Comparison of ENCODE assay signal across 21 mouse cellular contexts in the genomic region with DNA sequence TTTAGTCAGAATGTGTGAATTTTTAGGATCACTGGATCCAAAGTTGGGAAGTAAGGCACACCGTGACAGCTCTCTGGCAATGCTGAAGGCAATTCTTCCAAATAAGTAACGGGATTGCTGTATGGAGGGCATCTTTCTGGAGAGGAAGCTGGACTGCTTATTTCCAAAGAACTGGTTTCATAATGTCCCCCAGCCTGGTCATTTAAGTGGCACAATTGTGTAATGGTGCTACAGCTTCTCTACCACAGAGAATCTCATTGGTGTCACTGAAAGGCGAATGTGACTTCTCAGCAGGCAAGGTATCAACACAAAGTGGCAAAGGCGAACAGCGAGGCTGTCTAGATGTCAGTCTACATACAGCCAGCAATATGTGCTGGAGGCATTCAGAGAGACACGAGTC.
DNase-seq lines count a peak whose midpoint lies in the region; ATAC-seq lines count a peak whose summit lies in the region.
"Had no signal": no experiment of that assay in that cellular context is flagged by ENCODE, and none has a peak within 500 bp of the region (broad histone marks: within the 10 kb centered on the region; RNA-seq: fewer than 3 reads in every experiment).

No protein-coding gene starts in this region.

- H3K4me3 ChIP-seq in macrophage (ENCODE audit: inconsistent target): no peak overlapping the region
- H3K4me3 ChIP-seq in liver, embryonic 11.5 days (ENCODE audit: low read depth, low read length): no peak overlapping the region
- H3K4me3 ChIP-seq: embryonic facial prominence, embryonic 12.5 days; heart, embryonic 13.5 days; hindbrain, embryonic 12.5 days had no signal

- H3K4me2 ChIP-seq in liver, embryonic 11.5 days: no peak overlapping the region
- H3K4me2 ChIP-seq: embryonic facial prominence, embryonic 12.5 days; heart, embryonic 13.5 days; hindbrain, embryonic 12.5 days had no signal

- WGBS in macrophage (ENCODE audit: missing documents): 39% methylated on average over 6 of the region's 6 CpGs
- 81% methylated on average over 6 of the region's 6 CpGs for WGBS in liver, embryonic 11.5 days

- ATAC-seq in monocyte, adult 5-6 weeks (replicated peaks; ENCODE audit: insufficient number of reproducible peaks, low FRiP score, low TSS enrichment, poor library complexity, severe bottlenecking): peak; percentile 59; the same call in 1 of the 2 replicates
- ATAC-seq in liver, embryonic 11.5 days (replicated peaks; ENCODE audit: low FRiP score): no peak
- ATAC-seq: forebrain, embryonic 16.5 days; hindbrain, embryonic 16.5 days; inflammation-experienced regulatory T-cells, adult 6 months had no signal

- H3K27ac ChIP-seq in macrophage: peak overlapping the region; percentile 31
- no peak overlapping the region for H3K27ac ChIP-seq in liver, embryonic 11.5 days (ENCODE audit: low read depth, low read length)
- H3K27ac ChIP-seq: embryonic facial prominence, embryonic 12.5 days; heart, embryonic 13.5 days; hindbrain, embryonic 12.5 days had no signal

- no peaks in the 10 kb centered on the region for H3K27me3 ChIP-seq in liver, embryonic 11.5 days (replicated peaks; ENCODE audit: control insufficient read depth, insufficient read depth, low read length)
- H3K27me3 ChIP-seq: embryonic facial prominence, embryonic 12.5 days; heart, embryonic 13.5 days; hindbrain, embryonic 12.5 days had no signal

- no peaks in the 10 kb centered on the region for H3K36me3 ChIP-seq in macrophage (ENCODE audit: inconsistent target)
- no peaks in the 10 kb centered on the region for H3K36me3 ChIP-seq in liver, embryonic 11.5 days (ENCODE audit: control insufficient read depth, insufficient read depth, low read length)
- H3K36me3 ChIP-seq: embryonic facial prominence, embryonic 12.5 days; G1E; heart, embryonic 13.5 days; hindbrain, embryonic 12.5 days had no signal

- no peaks in the 10 kb centered on the region for H3K9me3 ChIP-seq in liver, embryonic 11.5 days (ENCODE audit: control insufficient read depth, low read length)
- H3K9me3 ChIP-seq: embryonic facial prominence, embryonic 12.5 days; G1E; heart, embryonic 13.5 days; hindbrain, embryonic 12.5 days had no signal

- H3K9ac ChIP-seq in liver, embryonic 11.5 days (ENCODE audit: low read depth, low read length): no peak overlapping the region
- H3K9ac ChIP-seq: embryonic facial prominence, embryonic 12.5 days; heart, embryonic 13.5 days; hindbrain, embryonic 12.5 days had no signal

- H3K4me1 ChIP-seq in liver, embryonic 11.5 days (replicated peaks; ENCODE audit: control insufficient read depth, insufficient read depth, low read length): no peaks in the 10 kb centered on the region; the same call in 1 of the 2 replicates
- H3K4me1 ChIP-seq: embryonic facial prominence, embryonic 12.5 days; hindbrain, embryonic 12.5 days had no signal

- DNase-seq in lung, postnatal 25 days (ENCODE audit: low spot score): peak; percentile 30
- DNase-seq in lung, adult 18-20 months: no peak
- peak; percentile 32 for DNase-seq in adipocyte (ENCODE audit: low spot score)
- no peak for DNase-seq in liver, embryonic 11.5 days (ENCODE audit: low spot score)
- no peak for DNase-seq in kidney, adult 8-10 months
- DNase-seq: adrenal gland, postnatal 10 days; cerebellum, adult 18-20 months; cerebellum, adult 9-11 months; cerebellum, postnatal 36 days; embryo, embryonic 11 days; gastrocnemius, postnatal 14 days; heart, postnatal 4 days had no signal

- peaks cover 100% of the 10 kb centered on the region for H3K79me2 ChIP-seq in macrophage (ENCODE audit: inconsistent target)

Comparison
In these comparisons a context has a peak if more than half of its experiments do, and no peak if none do; other contexts are left out.
1. DNase-seq: peak in lung, postnatal 25 days (single experiment) and adipocyte (single experiment); none in lung, adult 18-20 months (0 of 2), liver, embryonic 11.5 days (single experiment) and kidney, adult 8-10 months (0 of 2).